Mouse (Mus musculus) embryonic facial prominence, embryonic 14.5 days (tissue): Measurements from ENCODE around the gene Vps35l. TPM values are rescaled to one million over a fixed set of nuclear protein-coding genes. Genes with fewer than 3 reads are reported as not detected.

ENCODE experiments used
- ATAC-seq: fragments of 200-750 bp; cut with Nextera tagmentation; 2 replicates; pipeline ENCODE4 v1.8.0; 2017; ENCODE audit warnings: low read depth, moderate number of reproducible peaks, moderate TSS enrichment
- DNase-seq: peaks from one replicate; pipeline ENCODE4 v3.0.0-alpha.2; 2015; ENCODE audit warnings: low spot score
- H3K27ac ChIP-seq: fragments of 300-500 bp; sonication (generic); replicated peaks from 2 replicates; pipeline ENCODE4 v1.5.1; 2014; ENCODE audit warnings: low read depth, mild to moderate bottlenecking, low read length, moderate library complexity
- H3K27me3 ChIP-seq: fragments of 300-500 bp; sonication (generic); replicated peaks from 2 replicates; pipeline ENCODE4 v1.6.1; 2014; ENCODE audit warnings: low read length; ENCODE audit not compliant: control insufficient read depth, insufficient read depth
- H3K36me3 ChIP-seq: fragments of 300-500 bp; sonication (generic); 2 replicates; pipeline ENCODE4 v1.6.1; 2014; ENCODE audit warnings: low read length, mixed read lengths; ENCODE audit not compliant: control insufficient read depth, insufficient read depth
- H3K4me1 ChIP-seq: fragments of 300-500 bp; sonication (generic); 2 replicates; pipeline ENCODE4 v1.6.1; 2014; ENCODE audit warnings: antibody characterized with exemption, low read length; ENCODE audit not compliant: control insufficient read depth, insufficient read depth
- H3K4me2 ChIP-seq: fragments of 300-500 bp; sonication (generic); 2 replicates; pipeline ENCODE4 v1.6.1; 2014; ENCODE audit warnings: low read depth, mild to moderate bottlenecking, low read length, moderate library complexity, mixed read lengths
- H3K4me3 ChIP-seq: fragments of 300-500 bp; sonication (generic); 2 replicates; pipeline ENCODE4 v1.5.1; 2014; ENCODE audit warnings: low read depth, mild to moderate bottlenecking, low read length
- H3K9ac ChIP-seq: fragments of 300-500 bp; sonication (generic); 2 replicates; pipeline ENCODE4 v1.6.1; 2014; ENCODE audit warnings: low read depth, mild to moderate bottlenecking, low read length, moderate library complexity, mixed read lengths
- H3K9me3 ChIP-seq: fragments of 300-500 bp; sonication (generic); 2 replicates; pipeline ENCODE4 v1.6.1; 2016; ENCODE audit warnings: low read length; ENCODE audit not compliant: control insufficient read depth
- WGBS: fragments of 180-500 bp; shearing (Covaris S2); extraction: QIAGEN DNeasy Blood & Tissue Kit; methylation state at CpG from one replicate; pipeline ENCODE4 v1.1.7; 2014; 5-methylcytosine and 5-hydroxymethylcytosine counted together
- polyA plus RNA-seq: library from polyadenylated mRNA; unstranded; fragments of >200 nt; fragmentation: Nextera tagmentation; extraction: Ambion mirVana; gene quantifications from 2 replicates; pipeline ENCODE4 v1.2.1, GENCODE M21; 2014

Vps35l gene
- polyA plus RNA-seq, 1 experiment from 2014 or later: 62.7 TPM

DNA sequence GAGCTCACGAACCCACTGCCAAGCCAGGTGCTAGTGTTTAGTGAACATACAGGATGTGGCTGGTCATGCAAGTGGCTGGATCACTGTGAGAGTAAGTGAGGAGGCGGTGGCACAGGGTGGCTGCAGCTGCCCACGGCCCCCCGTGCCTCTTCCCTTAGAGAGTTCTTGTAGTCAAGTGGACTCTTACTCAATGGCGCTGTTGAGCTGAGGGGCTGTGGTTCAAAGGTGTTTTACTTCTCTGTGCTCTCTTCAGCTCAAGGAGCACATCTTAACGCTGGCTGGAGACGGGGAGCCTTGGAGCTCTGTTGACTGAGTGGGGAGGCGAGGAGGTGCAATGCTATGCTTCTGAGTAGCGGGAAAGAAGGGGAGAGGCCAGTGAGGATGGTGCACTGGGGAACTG lies 16.1 kb upstream of the Vps35l start:
- whole genome bisulfite sequencing: 89% methylated on average over 9 of the region's 9 CpGs
- Histone ChIP-seq H3K27ac (no peak overlapping the region), H3K9ac (no peak overlapping the region), H3K4me1 (no peaks in the 10 kb centered on the region), H3K36me3 (peaks cover 78% of the 10 kb centered on the region), H3K9me3 (no peaks in the 10 kb centered on the region), H3K27me3 (no peaks in the 10 kb centered on the region), H3K4me3 (no peak overlapping the region), H3K4me2 (no peak overlapping the region)
- ATAC-seq (no peak), DNase-seq (no peak)

DNA sequence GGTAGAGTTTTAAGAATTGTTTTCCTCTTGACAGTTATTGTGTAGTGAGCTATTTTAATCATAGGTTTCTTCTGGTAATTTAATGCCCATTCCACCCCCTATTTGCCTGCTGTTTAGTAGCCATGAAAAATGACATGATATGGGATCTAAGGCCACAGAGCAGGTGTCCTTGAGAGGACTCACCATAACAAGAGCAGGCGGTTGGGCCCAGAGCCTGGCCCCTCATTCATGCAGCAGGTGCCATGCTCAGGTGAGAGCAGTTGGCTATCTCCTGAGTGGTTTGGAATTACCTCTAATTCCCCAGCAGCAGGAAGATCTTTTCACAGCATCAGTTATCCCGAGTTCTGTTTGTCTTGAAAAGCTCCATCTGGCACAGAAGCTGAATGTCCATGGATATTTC lies 14.6 kb upstream of the Vps35l start:
- ATAC-seq: peak; percentile 89

GRCm38 (mm10) chr7:118728846-118729587 lies 11.0 kb upstream of the Vps35l start:
- H3K4me2 ChIP-seq: no peak overlapping the region
- H3K27me3 ChIP-seq: no peaks in the 10 kb centered on the region
- 91% methylated on average over 13 of the region's 13 CpGs for WGBS
- DNase-seq (no peak), ATAC-seq (no peak)
- no peaks in the 10 kb centered on the region for H3K4me1 ChIP-seq
- no peaks in the 10 kb centered on the region for H3K9me3 ChIP-seq
- no peak overlapping the region for H3K4me3 ChIP-seq
- no peak overlapping the region for H3K9ac ChIP-seq
- no peak overlapping the region for H3K27ac ChIP-seq
- H3K36me3 ChIP-seq: peaks cover 86% of the 10 kb centered on the region

More for the DNA sequence above, 14.6 kb upstream of the Vps35l start:
- Histone ChIP-seq H3K27me3 (no peaks in the 10 kb centered on the region), H3K4me1 (no peaks in the 10 kb centered on the region), H3K27ac (no peak overlapping the region), H3K4me3 (no peak overlapping the region), H3K9ac (no peak overlapping the region), H3K36me3 (peaks cover 79% of the 10 kb centered on the region), H3K9me3 (no peaks in the 10 kb centered on the region), H3K4me2 (no peak overlapping the region)
- peak; percentile 55 for DNase-seq
- WGBS: 79% methylated on average over 2 of the region's 2 CpGs

- WGBS: 93% methylated on average over 3 of the region's 3 CpGs
- ATAC-seq: no peak
- Histone ChIP-seq H3K4me1 (no peaks in the 10 kb centered on the region), H3K27ac (no peak overlapping the region), H3K27me3 (no peaks in the 10 kb centered on the region), H3K9ac (no peak overlapping the region), H3K9me3 (no peaks in the 10 kb centered on the region), H3K4me3 (no peak overlapping the region), H3K4me2 (no peak overlapping the region), H3K36me3 (peaks cover 72% of the 10 kb centered on the region)
- no peak for DNase-seq
These were observed 8.2 kb upstream of the Vps35l start for GRCm38 (mm10) chr7:118731781-118732180.

DNA sequence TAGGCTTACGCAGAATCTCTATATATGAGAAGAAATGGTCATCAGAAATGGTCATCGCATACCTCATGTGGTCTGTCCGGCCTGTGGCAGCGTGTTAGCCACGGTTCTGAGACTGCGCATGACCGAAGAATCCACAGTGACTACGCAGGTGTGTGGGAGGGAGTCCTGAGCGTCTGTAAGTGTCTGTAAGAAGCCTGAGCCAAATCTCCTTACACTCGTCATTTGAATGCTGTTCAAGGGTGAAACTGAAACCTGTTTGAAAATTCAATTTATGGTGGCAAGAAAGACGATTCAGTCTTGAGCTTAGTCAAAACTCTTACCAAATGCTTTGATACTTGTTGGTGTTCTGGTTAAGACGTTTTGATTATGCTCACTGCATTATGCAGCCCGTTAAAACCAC lies 6.8 kb upstream of the Vps35l start:
- 92% methylated on average over 13 of the region's 13 CpGs for WGBS
- H3K9ac ChIP-seq: no peak overlapping the region
- H3K4me2 ChIP-seq: no peak overlapping the region
- no peak overlapping the region for H3K4me3 ChIP-seq
- DNase-seq (no peak), ATAC-seq (no peak)
- no peaks in the 10 kb centered on the region for H3K27me3 ChIP-seq
- no peak overlapping the region for H3K27ac ChIP-seq
- no peaks in the 10 kb centered on the region for H3K9me3 ChIP-seq
- H3K36me3 ChIP-seq: peaks cover 59% of the 10 kb centered on the region
- H3K4me1 ChIP-seq: no peaks in the 10 kb centered on the region

DNA sequence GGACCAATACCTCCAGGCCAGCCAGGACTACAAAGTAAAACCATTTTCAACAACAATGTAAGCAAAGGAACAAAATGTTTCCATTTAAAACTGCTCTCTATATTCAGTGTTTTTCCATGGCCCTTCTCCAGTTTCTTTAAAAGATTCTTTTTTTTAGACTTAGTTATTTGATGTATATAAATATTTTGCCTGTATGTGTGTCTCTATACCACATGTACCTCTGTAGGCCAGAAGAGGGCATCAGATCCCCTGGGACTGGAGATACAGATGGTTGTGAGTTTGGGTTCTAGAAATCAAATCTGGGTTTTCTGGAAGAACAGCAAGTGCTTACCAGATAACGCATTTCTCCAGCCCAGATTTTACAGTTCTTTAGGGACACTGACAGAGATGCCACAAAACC lies 1.3 kb upstream of the Vps35l start:
- 56% methylated on average over 1 of the region's 1 CpGs for WGBS
- Histone ChIP-seq H3K36me3 (peaks cover 14% of the 10 kb centered on the region; the same call in 1 of the 2 replicates), H3K4me1 (peaks cover 8% of the 10 kb centered on the region), H3K27me3 (no peaks in the 10 kb centered on the region), H3K27ac (no peak overlapping the region), H3K4me2 (no peak overlapping the region), H3K4me3 (no peak overlapping the region), H3K9ac (no peak overlapping the region), H3K9me3 (no peaks in the 10 kb centered on the region)
- DNase-seq: no peak
- no peak for ATAC-seq

DNA sequence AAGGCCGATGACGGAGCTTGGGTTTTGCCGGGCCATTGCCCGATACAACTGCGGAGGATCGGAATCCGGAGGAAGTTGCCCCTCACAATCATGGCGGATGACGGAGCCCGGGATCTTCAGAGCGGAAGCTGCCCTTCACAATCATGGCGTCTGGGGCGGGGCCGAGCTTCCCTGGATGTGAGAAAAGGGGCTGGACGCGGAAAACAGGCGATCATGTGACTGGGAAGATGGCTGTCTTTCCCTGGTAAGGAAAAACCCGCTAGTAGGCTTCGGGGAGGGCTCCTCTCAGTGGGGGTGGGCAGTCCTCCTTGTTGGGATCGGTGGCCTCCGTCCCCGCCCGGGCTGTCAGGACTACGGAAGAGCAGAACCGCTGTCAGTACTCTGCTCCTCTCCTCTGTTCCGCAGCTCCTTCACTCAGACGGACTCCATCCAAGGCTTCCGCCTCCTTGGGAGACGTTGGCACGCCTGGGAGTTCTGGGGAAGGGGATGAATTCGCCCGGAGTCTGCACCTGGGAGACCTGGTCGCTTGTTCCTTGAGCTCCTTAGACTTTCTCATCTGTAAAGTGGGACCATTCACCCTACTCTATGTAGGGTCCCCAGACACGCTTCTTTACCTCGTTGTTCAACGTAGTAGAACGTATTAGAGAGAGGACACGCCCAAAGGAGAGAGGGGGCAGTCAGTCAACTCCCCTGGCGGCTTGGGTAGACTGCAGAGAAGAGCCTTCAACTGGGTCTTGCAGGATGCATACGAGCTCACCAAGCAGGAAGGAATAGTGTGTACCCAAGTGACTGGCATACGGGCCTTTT lies 709 bp downstream of the Vps35l start:
- Histone ChIP-seq H3K27me3 (no peaks in the 10 kb centered on the region), H3K36me3 (peaks cover 8% of the 10 kb centered on the region; the same call in 1 of the 2 replicates), H3K4me3 (peak overlapping the region; percentile 78), H3K9me3 (no peaks in the 10 kb centered on the region), H3K4me1 (peaks cover 8% of the 10 kb centered on the region), H3K27ac (peak overlapping the region; percentile 77), H3K9ac (peak overlapping the region; percentile 74), H3K4me2 (peak overlapping the region; percentile 88)
- ATAC-seq (peak; percentile 98), DNase-seq (peak; percentile 99)
- WGBS: 2% methylated on average over 41 of the region's 41 CpGs

- Histone ChIP-seq H3K9ac (no peak overlapping the region), H3K4me2 (no peak overlapping the region)
These were observed 2.3 kb downstream of the Vps35l start for GRCm38 (mm10) chr7:118742278-118742677.

More at GRCm38 (mm10) chr7:118742278-118742677, 2.3 kb downstream of the Vps35l start:
- Histone ChIP-seq H3K9me3 (no peaks in the 10 kb centered on the region), H3K4me3 (no peak overlapping the region), H3K36me3 (peaks cover 13% of the 10 kb centered on the region), H3K4me1 (peaks cover 8% of the 10 kb centered on the region), H3K27ac (no peak overlapping the region), H3K27me3 (no peaks in the 10 kb centered on the region)
- DNase-seq (no peak), ATAC-seq (no peak)
- 91% methylated on average over 6 of the region's 6 CpGs for WGBS
